Mouse (Mus musculus): Measurements from ENCODE around the gene Iqgap1. TPM values are rescaled to one million over a fixed set of nuclear protein-coding genes. Genes with fewer than 3 reads are reported as not detected.
A peak's percentile ranks its signal among the peaks of the same experiment; 100 is the strongest.
"Not testable (repeated sequence)": the region's sequence is repeated elsewhere in the genome, so short reads cannot be mapped to it uniquely, and the experiment has no call there.

Gene Iqgap1
- polyA plus RNA-seq, 1 experiment from 2014 or later: 15.9 TPM

DNA sequence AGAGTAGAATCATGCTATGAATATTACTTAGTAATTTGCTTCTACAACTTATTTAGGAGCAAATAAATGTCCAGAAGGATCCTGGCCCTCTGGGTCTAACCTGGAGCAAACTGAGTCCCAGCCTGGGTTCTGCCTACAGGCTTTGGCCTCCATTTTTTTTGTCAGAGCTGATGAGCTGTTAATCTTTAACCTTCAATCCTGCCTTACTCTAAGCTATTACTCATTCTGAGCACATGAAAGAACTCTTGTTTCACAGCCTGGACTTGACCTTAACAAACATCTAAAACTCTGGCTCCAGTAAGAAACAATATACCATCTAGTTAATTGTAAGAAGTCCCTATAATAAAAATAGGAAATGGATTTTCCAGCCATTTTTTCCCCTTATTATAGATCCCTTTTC lies 14.0 kb upstream of the Iqgap1 start:
- H3K36me3 ChIP-seq (ENCODE audit: control insufficient read depth, insufficient read depth): no peaks in the 10 kb centered on the region
- no peak overlapping the region for H3K4me3 ChIP-seq (ENCODE audit: low read depth, low read length)
- no peaks in the 10 kb centered on the region for H3K9me3 ChIP-seq (replicated peaks; ENCODE audit: control insufficient read depth, low read length)
- H3K4me2 ChIP-seq (ENCODE audit: low read depth, low read length): no peak overlapping the region
- H3K9ac ChIP-seq (ENCODE audit: low read depth, low read length): no peak overlapping the region
- H3K27ac ChIP-seq (ENCODE audit: low read length): no peak overlapping the region
- no peaks in the 10 kb centered on the region for H3K4me1 ChIP-seq (ENCODE audit: control insufficient read depth, low read depth, low read length)
- no peak for ATAC-seq (ENCODE audit: low read depth)
- H3K27me3 ChIP-seq (ENCODE audit: control insufficient read depth, insufficient read depth, low read depth, low read length): no peaks in the 10 kb centered on the region

DNA sequence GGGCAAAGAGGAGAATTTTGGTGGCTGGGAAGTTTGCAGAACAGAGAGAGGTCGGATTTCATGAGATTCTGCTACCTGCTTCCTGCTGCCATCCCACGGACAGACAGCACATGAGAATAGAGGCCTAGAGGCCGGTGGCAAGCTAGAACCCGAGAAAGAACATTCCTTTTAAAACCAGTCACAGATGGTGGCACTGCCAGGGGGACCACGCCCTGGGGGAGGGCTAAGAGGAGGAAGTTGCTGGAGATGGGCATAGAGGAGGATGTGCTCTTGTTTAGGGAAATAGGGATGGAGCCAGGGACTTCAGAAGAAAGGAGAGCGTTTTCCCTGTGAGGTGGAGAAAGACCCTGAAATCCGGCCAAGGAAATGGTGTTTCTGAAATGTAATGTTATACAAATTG lies 12.5 kb upstream of the Iqgap1 start:
- Histone ChIP-seq H3K27ac (ENCODE audit: low read length) (no peak overlapping the region), H3K36me3 (ENCODE audit: control insufficient read depth, insufficient read depth) (no peaks in the 10 kb centered on the region), H3K4me1 (ENCODE audit: control insufficient read depth, low read depth, low read length) (peaks cover 4% of the 10 kb centered on the region), H3K4me3 (ENCODE audit: low read depth, low read length) (no peak overlapping the region), H3K9me3 (replicated peaks; ENCODE audit: control insufficient read depth, low read length) (no peaks in the 10 kb centered on the region), H3K4me2 (ENCODE audit: low read depth, low read length) (no peak overlapping the region), H3K27me3 (ENCODE audit: control insufficient read depth, insufficient read depth, low read depth, low read length) (no peaks in the 10 kb centered on the region), H3K9ac (ENCODE audit: low read depth, low read length) (no peak overlapping the region)
- no peak for ATAC-seq (ENCODE audit: low read depth)
- 52% methylated on average over 7 of the region's 7 CpGs for WGBS (ENCODE audit: insufficient replicate concordance)

DNA sequence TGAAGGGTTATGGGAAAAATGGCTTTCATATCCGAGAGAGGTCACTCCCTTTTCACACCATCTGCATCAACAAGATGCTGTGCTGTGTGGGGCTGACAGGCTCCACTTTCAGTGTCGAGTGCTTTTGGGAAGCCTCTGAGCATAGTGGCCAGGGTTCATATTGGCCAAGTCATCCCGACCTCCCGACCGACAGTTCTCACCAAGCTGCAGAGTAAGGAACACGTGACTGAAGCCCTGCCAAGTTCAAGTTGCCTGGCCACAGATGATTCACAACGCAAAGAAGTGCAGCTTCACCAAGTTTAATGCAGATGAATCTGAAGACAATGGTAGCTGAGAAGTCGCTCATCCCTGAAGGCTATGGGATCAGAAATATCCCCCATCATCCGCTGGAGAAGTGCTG lies 12.0 kb upstream of the Iqgap1 start:
- no peak overlapping the region for H3K27ac ChIP-seq (ENCODE audit: low read length)
- ATAC-seq (ENCODE audit: low read depth): no peak
- WGBS (ENCODE audit: insufficient replicate concordance): 45% methylated on average over 9 of the region's 9 CpGs

DNA sequence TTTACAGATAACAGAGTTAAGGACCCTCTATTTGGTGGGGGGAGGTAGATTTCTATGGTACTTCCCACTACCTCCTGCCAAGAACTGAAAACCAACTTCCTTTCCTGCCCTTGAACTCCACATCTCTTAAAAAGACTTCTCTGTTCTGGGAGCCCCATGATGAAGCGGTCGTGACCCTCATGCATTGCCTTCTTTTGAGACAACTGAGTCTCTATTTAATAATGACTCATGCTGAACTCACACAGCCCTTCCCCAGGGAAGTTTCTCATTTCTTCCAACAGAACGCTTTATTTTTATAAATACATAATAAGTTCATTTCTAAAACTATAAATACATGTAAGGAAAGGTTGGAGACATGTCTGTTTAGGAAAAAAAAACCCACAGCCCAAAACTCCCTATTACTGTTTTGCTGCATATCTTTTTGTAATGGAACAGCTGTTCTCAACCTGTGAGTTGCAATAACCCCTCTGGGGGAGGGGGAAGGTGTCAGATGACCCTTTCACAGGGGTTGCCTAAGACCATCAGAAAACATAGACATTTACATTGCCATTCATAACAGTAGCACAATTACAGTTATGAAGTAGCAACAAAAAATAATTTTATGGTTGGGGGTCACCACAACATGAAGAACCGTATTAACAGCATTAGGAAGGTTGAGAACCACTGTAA lies 10.3 kb upstream of the Iqgap1 start:
- no peak overlapping the region for H3K27ac ChIP-seq (ENCODE audit: low read length)
- ATAC-seq (ENCODE audit: low read depth): no peak
- H3K4me2 ChIP-seq (ENCODE audit: low read depth, low read length): no peak overlapping the region
- H3K9me3 ChIP-seq (replicated peaks; ENCODE audit: control insufficient read depth, low read length): no peaks in the 10 kb centered on the region
- H3K4me3 ChIP-seq (ENCODE audit: low read depth, low read length): no peak overlapping the region
- H3K4me1 ChIP-seq (ENCODE audit: control insufficient read depth, low read depth, low read length): peaks cover 6% of the 10 kb centered on the region
- H3K27me3 ChIP-seq (ENCODE audit: control insufficient read depth, insufficient read depth, low read depth, low read length): no peaks in the 10 kb centered on the region
- 55% methylated on average over 4 of the region's 4 CpGs for WGBS (ENCODE audit: insufficient replicate concordance)
- H3K9ac ChIP-seq (ENCODE audit: low read depth, low read length): no peak overlapping the region
- H3K36me3 ChIP-seq (ENCODE audit: control insufficient read depth, insufficient read depth): no peaks in the 10 kb centered on the region

More for the DNA sequence above, 12.0 kb upstream of the Iqgap1 start:
- H3K4me1 ChIP-seq (ENCODE audit: control insufficient read depth, low read depth, low read length): peaks cover 6% of the 10 kb centered on the region
- H3K27me3 ChIP-seq (ENCODE audit: control insufficient read depth, insufficient read depth, low read depth, low read length): no peaks in the 10 kb centered on the region
- H3K36me3 ChIP-seq (ENCODE audit: control insufficient read depth, insufficient read depth): no peaks in the 10 kb centered on the region
- H3K9ac ChIP-seq (ENCODE audit: low read depth, low read length): no peak overlapping the region
- H3K9me3 ChIP-seq (replicated peaks; ENCODE audit: control insufficient read depth, low read length): no peaks in the 10 kb centered on the region
- H3K4me2 ChIP-seq (ENCODE audit: low read depth, low read length): no peak overlapping the region
- H3K4me3 ChIP-seq (ENCODE audit: low read depth, low read length): no peak overlapping the region

DNA sequence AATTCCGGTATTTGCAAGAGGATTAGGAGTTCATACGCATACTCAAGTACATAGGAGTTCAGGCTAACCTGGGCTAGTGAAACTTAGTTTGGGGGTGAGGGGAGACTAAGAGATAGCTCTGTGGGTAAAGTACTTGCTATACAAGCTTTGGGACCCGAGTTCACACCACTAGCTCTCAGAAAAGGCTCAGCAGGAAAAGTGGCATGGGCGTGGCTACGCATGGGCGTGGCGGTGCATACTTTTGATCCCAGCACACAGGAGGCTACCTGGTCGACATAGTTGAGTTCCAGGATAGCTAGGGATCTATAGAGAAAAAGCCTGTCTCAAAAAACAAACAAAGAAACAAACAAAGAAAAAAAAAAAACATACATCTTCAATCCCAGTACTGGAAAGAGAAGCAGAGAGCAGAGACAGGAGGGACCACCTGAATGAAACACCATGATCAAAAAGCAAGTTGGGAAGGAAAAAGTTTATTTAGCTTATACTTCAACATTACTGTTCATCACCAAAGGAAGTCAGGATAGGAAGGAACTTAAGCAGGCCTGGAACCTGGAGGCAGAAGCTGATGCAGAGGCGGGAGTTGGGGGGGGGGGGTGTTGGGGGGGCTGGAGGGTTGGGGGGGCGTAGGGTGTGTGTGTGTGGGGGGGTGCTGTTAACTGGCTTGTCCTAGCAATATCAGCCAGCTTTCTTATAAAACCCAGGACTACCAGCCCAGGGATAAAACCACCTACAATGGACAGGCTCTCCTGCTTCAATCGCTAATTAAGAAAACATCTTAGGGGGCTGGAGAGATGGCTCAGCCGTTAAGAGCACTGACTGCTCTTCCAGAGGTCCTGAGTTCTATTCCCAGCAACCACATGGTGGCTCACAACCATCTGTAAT lies 8.1 kb upstream of the Iqgap1 start:
- WGBS (ENCODE audit: insufficient replicate concordance): 41% methylated on average over 12 of the region's 12 CpGs
- no peak overlapping the region for H3K27ac ChIP-seq (ENCODE audit: low read length)
- no peak overlapping the region for H3K4me2 ChIP-seq (ENCODE audit: low read depth, low read length)
- H3K9ac ChIP-seq (ENCODE audit: low read depth, low read length): no peak overlapping the region
- no peaks in the 10 kb centered on the region for H3K27me3 ChIP-seq (ENCODE audit: control insufficient read depth, insufficient read depth, low read depth, low read length)
- H3K4me1 ChIP-seq (ENCODE audit: control insufficient read depth, low read depth, low read length): peaks cover 6% of the 10 kb centered on the region
- H3K36me3 ChIP-seq (ENCODE audit: control insufficient read depth, insufficient read depth): no peaks in the 10 kb centered on the region
- H3K4me3 ChIP-seq (ENCODE audit: low read depth, low read length): no peak overlapping the region
- ATAC-seq (ENCODE audit: low read depth): no peak
- H3K9me3 ChIP-seq (replicated peaks; ENCODE audit: control insufficient read depth, low read length): no peaks in the 10 kb centered on the region

- H3K9me3 ChIP-seq (replicated peaks; ENCODE audit: control insufficient read depth, low read length); H3K4me3 ChIP-seq (ENCODE audit: low read depth, low read length); H3K9ac ChIP-seq (ENCODE audit: low read depth, low read length); H3K27me3 ChIP-seq (ENCODE audit: control insufficient read depth, insufficient read depth, low read depth, low read length); H3K4me1 ChIP-seq (ENCODE audit: control insufficient read depth, low read depth, low read length); H3K36me3 ChIP-seq (ENCODE audit: control insufficient read depth, insufficient read depth); H3K4me2 ChIP-seq (ENCODE audit: low read depth, low read length); H3K27ac ChIP-seq (ENCODE audit: low read length): not testable (repeated sequence)
- 13% methylated on average over 13 of the region's 14 CpGs for WGBS (ENCODE audit: insufficient replicate concordance)
- ATAC-seq (ENCODE audit: low read depth): peak; percentile 59; the same call in 1 of the 2 replicates
Measured at GRCm38 (mm10) chr7:80832996-80833650, 7.3 kb upstream of the Iqgap1 start.

DNA sequence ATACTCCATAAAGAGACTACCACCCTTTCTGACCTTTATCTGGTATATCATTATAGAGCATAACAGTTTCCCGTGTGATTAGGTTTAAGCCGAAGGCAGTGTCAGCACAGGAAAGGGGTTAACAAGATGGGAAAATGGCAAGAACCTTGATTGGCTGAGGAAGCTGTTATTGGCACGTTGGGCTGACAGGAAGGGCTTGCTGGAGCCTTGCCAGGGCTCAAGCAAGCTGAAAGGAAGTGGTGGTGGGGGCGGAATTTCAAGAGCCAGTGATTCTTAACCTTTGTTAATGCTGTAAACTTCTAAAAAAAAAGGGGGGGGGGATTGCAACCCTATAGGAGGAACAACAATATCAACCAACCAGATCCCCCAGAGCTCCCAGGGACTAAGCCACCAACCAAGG lies 6.4 kb upstream of the Iqgap1 start:
- 7% methylated on average over 4 of the region's 4 CpGs for WGBS (ENCODE audit: insufficient replicate concordance)
- Histone ChIP-seq H3K36me3 (ENCODE audit: control insufficient read depth, insufficient read depth) (no peaks in the 10 kb centered on the region), H3K9me3 (replicated peaks; ENCODE audit: control insufficient read depth, low read length) (no peaks in the 10 kb centered on the region), H3K4me3 (ENCODE audit: low read depth, low read length) (no peak overlapping the region), H3K4me2 (ENCODE audit: low read depth, low read length) (no peak overlapping the region), H3K9ac (ENCODE audit: low read depth, low read length) (no peak overlapping the region), H3K27me3 (ENCODE audit: control insufficient read depth, insufficient read depth, low read depth, low read length) (no peaks in the 10 kb centered on the region), H3K27ac (ENCODE audit: low read length) (no peak overlapping the region), H3K4me1 (ENCODE audit: control insufficient read depth, low read depth, low read length) (peaks cover 6% of the 10 kb centered on the region)
- ATAC-seq (ENCODE audit: low read depth): 0 out of 2 replicates have a peak, but pooled peaks have one; percentile 16

GRCm38 (mm10) chr7:80830193-80830803 lies 4.5 kb upstream of the Iqgap1 start:
- Histone ChIP-seq H3K4me2 (ENCODE audit: low read depth, low read length) (no peak overlapping the region), H3K36me3 (ENCODE audit: control insufficient read depth, insufficient read depth) (no peaks in the 10 kb centered on the region), H3K9me3 (replicated peaks; ENCODE audit: control insufficient read depth, low read length) (no peaks in the 10 kb centered on the region), H3K4me1 (ENCODE audit: control insufficient read depth, low read depth, low read length) (peaks cover 6% of the 10 kb centered on the region), H3K9ac (ENCODE audit: low read depth, low read length) (no peak overlapping the region), H3K4me3 (ENCODE audit: low read depth, low read length) (no peak overlapping the region), H3K27ac (ENCODE audit: low read length) (no peak overlapping the region), H3K27me3 (ENCODE audit: control insufficient read depth, insufficient read depth, low read depth, low read length) (no peaks in the 10 kb centered on the region)
- WGBS (ENCODE audit: insufficient replicate concordance): 71% methylated on average over 15 of the region's 15 CpGs
- peak; percentile 45; the same call in 1 of the 2 replicates for ATAC-seq (ENCODE audit: low read depth)
